Mouse (Mus musculus) monocyte, adult 5-6 weeks (primary cell): ENCODE data around the gene Tnfrsf1a. TPM values are rescaled to one million over a fixed set of nuclear protein-coding genes. Genes with fewer than 3 reads are reported as not detected.

Experiments
- ATAC-seq: fragments of 153-309, 156-312 bp; replicated peaks from 2 replicates; pipeline ENCODE4 v1.8.0; 2017; ENCODE audit warnings: mild to moderate bottlenecking; ENCODE audit not compliant: low TSS enrichment, insufficient number of reproducible peaks, severe bottlenecking, poor library complexity, low FRiP score
- total RNA-seq: library from RNA; stranded (forward); fragments of 200-1000, 200-491, 200-594 nt; gene quantifications from 3 replicates; pipeline ENCODE4 v1.2.3, GENCODE M21; 2017

Tnfrsf1a gene
- total RNA-seq, 1 experiment from 2014 or later, result 101 TPM

DNA sequence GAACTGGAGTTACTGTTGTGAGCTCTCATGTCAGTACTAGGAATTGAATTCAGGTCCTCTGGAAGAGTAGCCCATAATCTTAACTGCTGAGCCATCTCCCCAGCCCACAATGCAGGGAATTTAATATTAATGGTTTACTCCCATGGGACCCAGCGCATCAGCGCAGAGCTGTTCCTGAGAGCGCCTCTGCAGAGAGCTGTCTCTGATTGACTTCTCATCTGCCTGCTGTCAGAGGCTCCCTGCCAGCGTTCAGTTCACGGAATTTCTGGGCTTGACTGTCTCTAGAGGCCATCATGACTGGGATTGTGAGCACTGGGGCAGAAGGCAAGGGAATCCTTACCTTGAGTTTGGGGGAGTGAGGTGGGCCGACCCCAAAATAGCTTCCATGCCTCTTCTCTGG, 27.9 kb downstream of the Tnfrsf1a start:
- ATAC-seq, result no peak

DNA sequence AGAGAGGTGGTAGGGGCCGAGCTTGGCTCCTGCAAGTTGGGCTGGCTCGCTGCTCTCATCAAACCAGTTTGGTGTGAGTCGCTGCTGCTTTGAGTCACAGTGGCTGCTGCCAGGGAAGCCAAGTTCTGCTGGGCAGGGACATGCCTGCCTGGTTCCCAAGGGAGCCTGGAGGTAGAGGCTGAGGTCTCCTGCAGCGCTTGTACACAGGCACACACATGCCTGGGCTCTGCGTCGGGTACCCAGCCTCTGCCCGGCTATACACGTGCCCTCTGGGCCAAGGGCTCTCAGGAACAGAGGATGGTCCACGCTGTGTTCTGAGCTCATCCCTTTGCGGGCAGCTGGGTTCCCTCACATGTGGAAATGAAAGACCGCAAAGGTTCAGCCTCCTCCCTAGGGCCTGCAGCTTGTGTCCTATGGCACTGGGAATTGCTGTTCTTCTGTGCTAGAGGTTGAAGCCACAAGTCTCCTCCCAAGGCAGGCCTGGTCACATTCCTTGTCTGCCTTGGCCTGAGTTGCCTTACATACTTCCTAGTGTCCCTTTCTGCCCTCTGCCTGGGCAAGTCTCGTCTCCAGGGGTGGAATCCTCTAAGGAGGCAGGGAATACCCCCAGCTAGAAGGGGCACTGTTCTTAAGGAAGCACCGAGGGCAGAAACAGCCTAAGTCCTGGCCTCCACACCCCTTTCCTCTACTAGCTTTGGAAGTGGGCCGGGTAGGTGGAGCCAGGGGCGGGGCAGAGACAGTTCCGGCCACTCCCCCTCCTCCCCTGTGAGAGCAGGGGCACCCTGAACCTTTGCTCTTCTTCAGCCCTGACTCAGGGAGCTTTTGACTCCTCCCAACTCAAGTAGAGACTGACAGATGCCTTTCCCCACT, 28.7 kb downstream of the Tnfrsf1a start:
- peak; percentile 50 for ATAC-seq

DNA sequence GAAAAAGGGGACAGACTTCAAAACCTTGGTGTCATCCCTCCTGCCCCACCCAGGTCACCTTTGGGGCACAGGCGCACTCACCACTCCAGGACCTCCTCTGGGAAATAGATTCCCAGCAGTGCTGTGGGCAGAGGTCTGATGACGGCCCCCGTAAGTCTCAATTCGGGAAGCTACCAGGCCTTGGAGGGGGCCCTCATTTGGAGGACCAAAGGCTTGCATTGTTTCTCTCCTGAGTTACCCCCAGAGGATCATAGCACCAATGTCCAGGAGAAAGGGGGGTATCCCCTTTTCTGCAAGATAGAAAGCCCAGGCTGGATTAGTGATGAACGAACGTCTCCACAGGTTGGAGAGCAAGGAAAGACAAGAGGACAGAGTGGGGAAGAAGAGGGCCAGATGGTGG, 29.5 kb downstream of the Tnfrsf1a start:
- ATAC-seq, result no peak

DNA sequence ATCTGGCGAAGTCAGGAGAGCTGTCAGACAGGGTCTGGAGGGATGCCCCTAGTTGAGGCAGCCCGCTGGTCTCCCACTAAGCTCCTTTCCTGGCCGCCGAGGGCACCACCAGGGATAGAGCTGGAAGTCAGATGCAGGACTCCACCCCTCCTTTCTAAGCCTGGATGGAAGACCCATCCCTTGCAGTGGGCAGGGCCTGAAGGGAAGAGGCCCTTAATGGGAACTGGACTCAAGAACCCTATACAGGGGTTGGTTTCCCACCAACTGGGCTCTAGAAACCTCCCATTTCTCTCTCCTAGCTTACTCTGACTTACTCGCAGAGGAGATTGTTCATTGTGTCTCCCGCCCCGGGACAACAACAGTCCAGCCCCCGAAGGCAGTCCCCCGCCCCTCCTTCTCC, 30.6 kb downstream of the Tnfrsf1a start:
- ATAC-seq, result no peak

DNA sequence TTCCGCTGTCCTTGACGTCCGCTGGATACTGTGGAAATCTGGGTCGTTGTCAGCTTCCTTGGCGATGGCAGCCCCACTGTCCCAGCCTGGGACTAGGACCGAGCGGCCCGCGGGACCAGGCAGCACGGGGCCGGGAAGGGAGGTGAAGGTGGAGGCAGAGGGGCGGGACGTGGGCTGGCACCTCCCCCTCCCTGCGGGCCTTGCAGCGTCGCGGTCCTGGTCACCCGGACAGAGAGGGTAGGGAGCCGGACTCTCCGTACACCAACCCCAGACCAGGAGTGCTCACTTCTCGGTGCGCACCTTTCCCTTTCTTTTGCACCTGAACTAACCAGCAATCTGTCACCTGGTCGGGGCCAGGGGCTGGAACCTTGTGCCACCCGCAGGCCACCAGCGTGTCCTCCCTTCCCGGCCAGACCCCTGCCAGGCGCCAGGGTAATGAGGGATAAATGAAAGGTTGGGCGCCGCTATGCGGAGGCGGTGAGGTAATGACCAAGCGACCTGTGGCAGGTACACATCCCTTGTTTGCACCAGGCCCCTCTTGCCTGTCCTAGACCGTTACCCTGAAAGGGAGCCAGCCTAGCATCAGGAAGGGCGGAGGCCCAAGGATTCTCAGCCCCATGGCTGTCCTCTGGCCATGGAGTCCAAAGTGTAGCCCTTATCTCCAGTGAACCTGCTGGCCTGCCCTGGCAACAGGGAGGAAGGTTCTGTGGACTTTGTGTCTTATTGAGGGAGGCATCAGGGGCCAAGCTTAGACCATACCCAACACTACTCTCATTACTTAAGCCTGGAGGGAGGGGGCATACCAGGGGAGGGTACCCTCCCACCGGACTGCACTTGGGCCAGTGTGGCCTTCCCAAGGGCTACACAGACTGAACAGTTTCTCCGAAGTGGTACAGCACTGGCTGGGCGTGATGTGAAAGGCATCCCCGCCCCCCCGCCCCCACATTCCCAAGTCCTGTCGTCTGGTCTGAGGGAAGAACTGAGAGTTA, 31.5 kb downstream of the Tnfrsf1a start, which contains the start of gene Plekhg6:
Gene Plekhg6 (minus strand): TSS at position 422 of the 989 bp plus-strand sequence.
- no peak for ATAC-seq

DNA sequence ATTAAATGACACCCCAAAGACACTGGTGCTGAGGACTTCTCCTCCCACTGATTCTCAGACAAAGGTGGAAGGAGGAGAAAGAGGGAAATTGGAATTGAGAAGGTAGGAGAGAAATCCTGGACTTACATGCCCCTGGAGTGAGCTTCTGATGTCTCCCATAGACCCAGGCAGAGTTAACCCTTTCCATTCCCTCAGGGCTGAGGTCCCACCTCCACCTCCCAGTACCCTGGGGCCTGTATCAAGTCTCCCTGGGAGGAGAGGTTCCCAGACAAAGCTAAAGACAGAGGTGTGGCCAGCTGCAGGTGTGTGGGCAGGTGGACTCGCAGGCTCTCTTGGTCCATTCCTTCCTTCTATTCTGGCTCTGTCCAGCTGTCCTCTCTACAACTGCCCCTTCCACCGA, 32.9 kb downstream of the Tnfrsf1a start:
- ATAC-seq, result no peak

DNA sequence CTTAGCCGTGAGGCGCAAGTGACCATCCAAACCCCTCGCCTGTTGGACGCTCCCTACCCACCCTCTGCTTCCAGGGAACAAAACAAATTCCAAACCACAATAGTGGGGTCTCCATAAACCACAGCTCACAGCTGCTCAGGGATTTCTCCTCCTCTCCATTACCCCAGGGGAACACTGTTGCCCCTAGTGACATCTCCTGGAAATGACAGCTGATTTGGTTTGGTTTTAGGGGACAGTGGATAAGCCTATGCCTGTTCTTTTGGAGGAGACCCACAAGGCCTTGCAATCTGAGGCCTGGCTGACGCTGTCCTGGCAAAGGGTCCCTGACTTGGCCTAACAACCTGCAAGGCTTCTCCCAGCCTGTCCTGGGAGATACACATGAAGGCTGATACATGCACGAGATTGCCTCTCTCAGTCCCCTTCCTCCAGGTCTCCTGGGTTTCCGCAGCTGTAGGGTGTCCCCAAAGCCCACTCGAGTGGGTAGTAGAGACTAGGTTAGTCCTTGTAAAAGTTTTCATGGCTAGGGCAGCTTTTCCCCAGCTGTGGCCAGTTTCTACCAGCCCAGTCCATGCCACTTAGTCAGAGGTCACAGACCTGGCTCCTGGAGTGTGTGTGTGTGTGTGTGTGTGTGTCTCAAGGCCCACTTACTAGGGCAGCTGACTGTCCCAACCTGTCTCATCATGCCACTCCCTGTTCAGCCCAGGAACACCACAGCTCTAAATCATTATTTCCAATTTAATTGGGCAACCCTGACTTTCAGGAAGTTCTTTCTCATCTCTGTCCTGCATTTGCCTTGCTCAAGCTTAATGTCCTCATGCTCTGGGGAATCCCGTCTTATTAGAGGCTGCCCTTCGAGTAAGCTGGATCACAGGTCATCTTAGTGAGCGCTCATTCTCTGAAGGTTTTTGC, 36.2 kb downstream of the Tnfrsf1a start:
- 0 out of 2 replicates have a peak, but pooled peaks have one; percentile 46 for ATAC-seq

DNA sequence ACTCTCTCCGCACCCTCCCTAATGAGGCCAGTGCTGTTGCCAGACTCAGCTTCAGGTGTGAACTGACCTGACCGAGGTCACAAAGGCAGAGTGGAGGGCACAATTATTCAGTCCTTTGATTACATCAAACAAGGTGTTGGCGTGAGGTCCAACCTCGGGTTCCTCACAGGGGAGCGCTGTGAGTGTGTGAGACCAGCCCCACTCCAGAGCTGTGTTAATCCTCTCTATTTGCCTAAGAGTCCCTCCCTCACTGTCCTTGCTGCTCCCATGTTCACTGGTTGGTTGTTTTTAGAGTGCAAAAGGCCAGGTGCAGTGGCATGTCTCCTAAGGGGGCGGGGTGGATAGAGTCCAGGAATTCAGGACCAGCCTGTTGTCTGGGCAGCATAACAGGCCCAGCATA, 36.9 kb downstream of the Tnfrsf1a start:
- ATAC-seq, result no peak

DNA sequence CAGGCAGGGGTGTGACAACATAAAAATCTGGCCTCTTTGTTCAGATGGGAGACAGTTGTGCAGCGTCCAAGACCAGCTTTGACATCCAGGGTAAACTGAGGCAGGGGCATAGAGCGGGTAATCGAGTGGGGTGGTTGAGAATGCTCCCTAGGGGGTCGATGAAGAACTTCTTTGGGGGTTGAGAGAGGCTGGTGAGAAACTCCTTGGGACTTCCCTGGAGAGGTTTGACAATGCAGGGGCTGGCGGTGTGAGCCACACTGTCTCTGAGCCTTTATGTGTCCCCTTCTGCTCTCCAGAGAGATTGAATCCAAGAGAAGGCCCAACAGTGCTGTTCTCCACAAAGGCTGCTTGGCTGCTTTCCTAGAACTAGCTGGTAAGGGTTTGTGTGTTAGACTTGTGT, 40.7 kb downstream of the Tnfrsf1a start:
- no peak for ATAC-seq

DNA sequence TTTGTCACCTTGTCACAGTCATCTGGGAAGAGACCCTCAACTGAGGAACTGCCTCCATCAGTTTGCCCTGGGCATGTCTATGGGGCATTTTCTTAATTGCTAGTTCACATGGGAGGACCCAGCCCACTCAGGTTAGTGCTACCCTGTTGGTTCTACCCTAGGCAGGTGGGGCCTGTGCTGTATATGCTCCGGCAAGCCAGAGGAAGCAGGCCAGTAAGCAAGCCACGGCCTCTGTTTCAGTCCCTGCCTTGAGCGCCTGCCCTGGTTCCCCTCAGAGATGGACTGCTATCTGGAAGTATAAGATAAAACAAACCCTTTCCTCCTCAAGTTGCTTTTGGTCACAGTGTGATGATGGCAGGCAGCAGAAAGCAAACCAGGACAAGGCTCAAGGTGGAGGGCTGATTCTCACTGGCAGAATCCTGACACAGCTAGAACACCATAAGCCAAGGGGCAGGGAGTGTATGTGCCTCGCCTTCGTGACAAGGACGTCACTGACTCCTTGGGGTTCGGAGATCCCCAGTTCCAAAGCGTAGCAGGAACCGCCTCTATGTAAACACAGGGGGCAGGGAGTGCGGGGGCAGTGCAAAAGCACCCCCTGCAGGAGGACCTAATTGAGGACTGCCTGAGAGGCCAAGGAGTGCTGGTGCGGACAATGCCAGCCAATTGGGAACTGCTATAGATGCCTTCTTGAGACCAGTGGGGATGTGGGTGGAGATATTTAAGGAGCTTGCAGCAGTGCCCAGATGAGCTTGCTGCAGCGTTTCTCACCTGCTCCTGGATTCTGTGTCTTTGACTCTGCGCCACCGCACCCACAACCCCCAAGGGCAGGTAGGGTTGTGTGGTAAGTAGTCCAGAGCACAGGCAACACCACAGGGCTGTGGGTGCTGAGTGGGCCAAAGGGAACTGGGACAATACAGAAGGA, 56.6 kb downstream of the Tnfrsf1a start:
- no peak for ATAC-seq

DNA sequence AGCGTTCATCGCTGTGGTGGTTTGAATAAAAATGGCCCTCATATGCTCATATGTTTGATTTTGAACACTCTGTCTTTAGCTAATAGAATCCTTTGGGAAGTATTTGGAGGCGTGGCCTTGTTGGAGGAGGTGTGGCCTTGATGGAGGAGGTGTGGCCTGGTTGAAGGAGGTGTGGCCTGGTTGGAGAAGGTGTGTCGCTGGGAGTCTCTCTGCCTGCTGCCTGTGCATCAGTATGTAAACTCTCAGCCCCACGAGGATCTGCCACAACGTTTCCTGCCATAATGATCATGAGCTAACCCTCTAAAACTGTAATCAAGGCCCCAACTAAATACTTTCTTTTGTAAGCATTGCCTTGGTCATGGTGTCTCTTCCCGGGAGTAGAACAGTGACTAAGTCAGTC, 58.1 kb downstream of the Tnfrsf1a start:
- no peak for ATAC-seq

DNA sequence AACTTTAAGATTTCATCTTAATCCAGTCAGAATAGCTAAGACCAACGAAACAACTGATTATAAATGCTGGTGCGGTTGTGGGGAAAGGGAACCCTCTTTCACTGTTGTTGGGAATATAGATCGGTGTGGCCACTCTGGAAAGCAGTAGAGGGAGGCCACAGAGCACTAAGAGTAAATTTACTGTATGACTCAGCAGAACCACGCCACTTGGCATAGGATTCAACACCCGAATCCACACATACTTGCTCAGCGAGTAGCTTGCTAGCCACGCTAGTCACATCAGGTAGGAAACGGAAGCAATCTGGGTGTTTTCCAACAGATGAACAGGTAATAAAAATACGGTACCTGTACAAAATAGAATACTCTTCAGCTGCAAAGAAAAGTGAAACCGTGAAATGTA, 58.5 kb downstream of the Tnfrsf1a start:
- ATAC-seq, result no peak

DNA sequence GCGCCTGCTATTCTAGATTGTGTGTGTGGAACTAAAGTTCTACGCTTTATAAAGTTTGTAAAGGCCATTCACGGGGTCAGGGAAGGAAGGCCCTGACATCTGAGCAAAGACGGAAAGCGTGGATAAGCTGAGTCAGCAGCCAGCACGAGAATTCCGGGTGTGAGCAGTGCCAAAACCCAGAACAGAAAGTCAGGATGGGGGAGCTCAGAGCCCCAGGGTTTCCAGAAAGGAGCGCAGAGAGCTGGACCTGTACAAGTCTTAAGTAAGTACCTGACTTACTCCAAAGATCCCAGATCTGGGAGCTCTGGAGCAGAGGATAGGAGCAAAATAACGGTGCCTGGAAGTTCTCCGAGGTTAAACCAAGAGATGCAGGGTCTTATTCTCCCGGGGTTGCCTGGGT, 61.4 kb downstream of the Tnfrsf1a start:
- no peak for ATAC-seq

DNA sequence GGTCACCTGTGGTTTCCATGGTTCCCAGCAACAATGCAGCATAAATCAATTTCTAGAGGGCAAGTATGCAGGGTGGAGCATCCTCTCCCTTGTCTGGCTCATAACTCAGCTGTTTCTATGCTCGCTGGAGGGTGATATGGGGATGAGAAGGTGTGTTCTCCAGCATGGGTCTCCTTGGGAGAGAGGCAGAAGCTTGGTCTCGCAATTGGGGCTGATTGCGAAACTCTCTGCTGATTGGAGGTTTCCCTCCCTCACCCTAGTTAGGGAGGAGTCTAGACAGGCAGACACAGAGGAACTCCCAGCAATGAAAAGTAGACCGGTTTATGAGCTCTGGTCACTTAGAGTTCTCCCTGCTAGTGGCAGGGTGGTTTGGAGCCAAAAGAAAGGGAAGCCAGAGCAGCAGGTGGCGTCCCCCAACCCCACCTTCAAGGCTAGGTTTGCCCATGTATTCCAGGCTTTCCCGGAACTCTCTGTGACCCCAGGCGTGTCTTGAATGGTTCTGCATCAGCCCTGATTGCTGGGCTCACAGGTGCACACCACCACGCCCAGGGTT, 61.9 kb downstream of the Tnfrsf1a start:
- ATAC-seq, result peak; percentile 77

DNA sequence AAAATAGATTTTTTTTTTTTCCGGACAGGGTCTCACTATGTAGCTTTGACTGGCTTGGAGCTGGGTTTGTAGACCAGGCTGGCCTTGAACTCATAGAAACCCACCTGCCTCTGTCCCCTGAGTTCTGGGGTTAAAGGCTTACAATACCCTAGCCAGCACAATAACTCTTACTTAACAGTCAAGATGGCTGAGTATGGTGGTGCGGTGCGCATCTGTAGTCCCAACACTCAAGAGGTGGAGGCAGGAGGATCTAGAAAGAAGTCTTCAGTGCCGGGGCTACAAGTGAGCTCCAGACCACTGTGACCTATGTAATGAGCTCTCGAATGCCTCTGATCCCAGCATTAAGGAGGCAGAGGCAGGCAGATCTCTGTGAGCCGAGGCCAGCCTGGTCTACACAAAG, 62.5 kb downstream of the Tnfrsf1a start:
- no peak for ATAC-seq
